Mouse (Mus musculus): ENCODE data around the gene Prkca.

- no peak for TF ChIP-seq POLR2A (IDR thresholded peaks at IDR 0.05; ENCODE audit: low read depth, low read length)
- TF ChIP-seq CTCF (IDR thresholded peaks at IDR 0.05; ENCODE audit: borderline replicate concordance, insufficient read depth, low read length): no peak
Observed at GRCm38 (mm10) chr11:108236195-108236594, 107.5 kb downstream of the Prkca start.
